Mouse (Mus musculus): ENCODE data around the gene Bbx. TPM values are rescaled to one million over a fixed set of nuclear protein-coding genes. Genes with fewer than 3 reads are reported as not detected.

The Bbx gene
- total RNA-seq, 4 experiments from 2014 or later = 23.5 to 28.2 (median 25.4) TPM

- DNase-seq (ENCODE audit: low spot score in 2 of 2) = no peak
Measured at GRCm38 (mm10) chr16:50315349-50315969, 116.7 kb downstream of the Bbx start.

GRCm38 (mm10) chr16:50311588-50311987 is 120.6 kb downstream of the Bbx start:
- DNase-seq (ENCODE audit: low spot score in 2 of 2) = no peak

- peak; percentile 36 to 84 for DNase-seq (ENCODE audit: low spot score in 2 of 2)
Measured at GRCm38 (mm10) chr16:50309411-50310042, 122.7 kb downstream of the Bbx start.

- DNase-seq (ENCODE audit: low spot score in 2 of 2) = no peak
Measured at GRCm38 (mm10) chr16:50308256-50308655, 123.9 kb downstream of the Bbx start.

GRCm38 (mm10) chr16:50307231-50307630 is 125.0 kb downstream of the Bbx start:
- DNase-seq (ENCODE audit: low spot score in 2 of 2) = no peak

GRCm38 (mm10) chr16:50306727-50307126 is 125.5 kb downstream of the Bbx start:
- DNase-seq (ENCODE audit: low spot score in 2 of 2) = no peak

GRCm38 (mm10) chr16:50305156-50305555 is 127.0 kb downstream of the Bbx start:
- DNase-seq (ENCODE audit: low spot score in 2 of 2) = no peak

GRCm38 (mm10) chr16:50302566-50302965 is 129.6 kb downstream of the Bbx start:
- DNase-seq (ENCODE audit: low spot score in 2 of 2) = no peak

GRCm38 (mm10) chr16:50298743-50299443 is 133.3 kb downstream of the Bbx start:
- no peak for DNase-seq (ENCODE audit: low spot score in 2 of 2)

- no peak for DNase-seq (ENCODE audit: low spot score in 2 of 2)
Measured at GRCm38 (mm10) chr16:50293502-50294228, 138.5 kb downstream of the Bbx start.

GRCm38 (mm10) chr16:50292834-50293233 is 139.4 kb downstream of the Bbx start:
- no peak for DNase-seq (ENCODE audit: low spot score in 2 of 2)

- no peak for DNase-seq (ENCODE audit: low spot score in 2 of 2)
Measured at GRCm38 (mm10) chr16:50289764-50290163, 142.4 kb downstream of the Bbx start.

- no peak for DNase-seq (ENCODE audit: low spot score in 2 of 2)
Measured at GRCm38 (mm10) chr16:50272813-50273212, 159.4 kb downstream of the Bbx start.

- DNase-seq (ENCODE audit: low spot score in 2 of 2) = no peak
Measured at GRCm38 (mm10) chr16:50262647-50263046, 169.5 kb downstream of the Bbx start.

- no peak for DNase-seq (ENCODE audit: low spot score in 2 of 2)
Measured at GRCm38 (mm10) chr16:50262209-50262608, 170.0 kb downstream of the Bbx start.

- DNase-seq (ENCODE audit: low spot score in 2 of 2) = no peak
Measured at GRCm38 (mm10) chr16:50261741-50262140, 170.4 kb downstream of the Bbx start.

GRCm38 (mm10) chr16:50254522-50255159 is 177.5 kb downstream of the Bbx start:
- peak in 1 of 2 experiments; percentile 4 for DNase-seq (ENCODE audit: low spot score in 2 of 2)

- no peak for DNase-seq (ENCODE audit: low spot score in 2 of 2)
Measured at GRCm38 (mm10) chr16:50251417-50251975, 180.7 kb downstream of the Bbx start.

- no peak for DNase-seq (ENCODE audit: low spot score in 2 of 2)
Measured at GRCm38 (mm10) chr16:50250469-50250868, 181.7 kb downstream of the Bbx start.

- no peak for DNase-seq (ENCODE audit: low spot score in 2 of 2)
Measured at GRCm38 (mm10) chr16:50249036-50249435, 183.2 kb downstream of the Bbx start.

- DNase-seq (ENCODE audit: low spot score in 2 of 2) = no peak
Measured at GRCm38 (mm10) chr16:50242444-50242843, 189.7 kb downstream of the Bbx start.

Data from left cerebral cortex, adult 8-10 months (tissue).